Mouse (Mus musculus) erythroblast, embryonic 14.5 days (primary cell): ENCODE results near the gene Sertad4. TPM values are rescaled to one million over a fixed set of nuclear protein-coding genes. Genes with fewer than 3 reads are reported as not detected.

Source experiments
- H3K27me3 ChIP-seq: 2 replicates; pipeline ENCODE4 v1.6.1; 2012; ENCODE audit warnings: inconsistent platforms; ENCODE audit not compliant: control insufficient read depth
- H3K36me3 ChIP-seq: 2 replicates; pipeline ENCODE4 v1.6.1; 2012; ENCODE audit warnings: mild to moderate bottlenecking, inconsistent platforms; ENCODE audit not compliant: control insufficient read depth
- H3K4me1 ChIP-seq: 2 replicates; pipeline ENCODE4 v1.6.1; 2012; ENCODE audit warnings: inconsistent platforms; ENCODE audit not compliant: control insufficient read depth
- H3K4me3 ChIP-seq: replicated peaks from 2 replicates; pipeline ENCODE3; 2012; ENCODE audit warnings: moderate library complexity, mild to moderate bottlenecking, inconsistent platforms
- H3K9me3 ChIP-seq: 2 replicates; pipeline ENCODE4 v1.6.1; 2012; ENCODE audit warnings: low read length, inconsistent platforms, mixed read lengths; ENCODE audit not compliant: control insufficient read depth
- GATA1 ChIP-seq: IDR thresholded peaks from 2 replicates; pipeline ENCODE4 v1.6.1; 2012; ENCODE audit warnings: low read length, inconsistent platforms, mixed read lengths
- TAL1 ChIP-seq: IDR thresholded peaks from 3 replicates; pipeline ENCODE4 v1.6.1; 2012; ENCODE audit warnings: low read length, inconsistent platforms, mixed read lengths
- polyA plus RNA-seq: library from polyadenylated mRNA; stranded (reverse); fragments of >175 nt; gene quantifications from 2 replicates; pipeline ENCODE4 v1.2.3, GENCODE M21; 2012

Sertad4 gene
- polyA plus RNA-seq, 1 experiment, result 0.19 TPM

- Histone ChIP-seq H3K4me1 (no peaks in the 10 kb centered on the region), H3K9me3 (no peaks in the 10 kb centered on the region), H3K27me3 (no peaks in the 10 kb centered on the region), H3K4me3 (no peak overlapping the region), H3K36me3 (no peaks in the 10 kb centered on the region)
- TF ChIP-seq TAL1 (no peak), GATA1 (no peak)
Observed at GRCm38 (mm10) chr1:192879086-192879580, 23.6 kb upstream of the Sertad4 start.

GRCm38 (mm10) chr1:192872841-192873240, 17.3 kb upstream of the Sertad4 start:
- no peaks in the 10 kb centered on the region for H3K9me3 ChIP-seq
- no peaks in the 10 kb centered on the region for H3K4me1 ChIP-seq
- H3K4me3 ChIP-seq, result no peak overlapping the region
- H3K36me3 ChIP-seq, result no peaks in the 10 kb centered on the region
- H3K27me3 ChIP-seq, result no peaks in the 10 kb centered on the region
- TF ChIP-seq GATA1 (no peak), TAL1 (no peak)

- TF ChIP-seq TAL1 (no peak), GATA1 (no peak)
- no peaks in the 10 kb centered on the region for H3K27me3 ChIP-seq
- H3K4me1 ChIP-seq, result no peaks in the 10 kb centered on the region
- H3K9me3 ChIP-seq, result no peaks in the 10 kb centered on the region
- no peak overlapping the region for H3K4me3 ChIP-seq
- no peaks in the 10 kb centered on the region for H3K36me3 ChIP-seq
Observed at GRCm38 (mm10) chr1:192869761-192870160, 14.2 kb upstream of the Sertad4 start.

GRCm38 (mm10) chr1:192864440-192864839, 8.9 kb upstream of the Sertad4 start:
- H3K36me3 ChIP-seq, result no peaks in the 10 kb centered on the region
- no peaks in the 10 kb centered on the region for H3K27me3 ChIP-seq
- no peak for TF ChIP-seq TAL1
- TF ChIP-seq GATA1, result no peak
- no peaks in the 10 kb centered on the region for H3K4me1 ChIP-seq
- H3K9me3 ChIP-seq, result no peaks in the 10 kb centered on the region
- H3K4me3 ChIP-seq, result no peak overlapping the region

GRCm38 (mm10) chr1:192861305-192861960, 5.9 kb upstream of the Sertad4 start:
- Histone ChIP-seq H3K27me3 (peaks cover 20% of the 10 kb centered on the region), H3K9me3 (no peaks in the 10 kb centered on the region), H3K4me3 (no peak overlapping the region), H3K4me1 (no peaks in the 10 kb centered on the region), H3K36me3 (no peaks in the 10 kb centered on the region)
- TF ChIP-seq GATA1 (no peak), TAL1 (no peak)

GRCm38 (mm10) chr1:192860273-192860672, 4.7 kb upstream of the Sertad4 start:
- H3K36me3 ChIP-seq, result no peaks in the 10 kb centered on the region
- H3K4me1 ChIP-seq, result no peaks in the 10 kb centered on the region
- peaks cover 31% of the 10 kb centered on the region for H3K27me3 ChIP-seq
- H3K9me3 ChIP-seq, result no peaks in the 10 kb centered on the region
- no peak overlapping the region for H3K4me3 ChIP-seq
- TF ChIP-seq GATA1 (no peak), TAL1 (no peak)

- TF ChIP-seq GATA1 (no peak), TAL1 (no peak)
- H3K4me1 ChIP-seq, result no peaks in the 10 kb centered on the region
- peaks cover 58% of the 10 kb centered on the region for H3K27me3 ChIP-seq
- no peaks in the 10 kb centered on the region for H3K9me3 ChIP-seq
- H3K4me3 ChIP-seq, result no peak overlapping the region
- no peaks in the 10 kb centered on the region for H3K36me3 ChIP-seq
Observed at GRCm38 (mm10) chr1:192857582-192857981, 2.0 kb upstream of the Sertad4 start.

GRCm38 (mm10) chr1:192856931-192857330, 1.4 kb upstream of the Sertad4 start:
- Histone ChIP-seq H3K27me3 (peaks cover 65% of the 10 kb centered on the region), H3K9me3 (no peaks in the 10 kb centered on the region), H3K4me3 (no peak overlapping the region), H3K36me3 (no peaks in the 10 kb centered on the region), H3K4me1 (no peaks in the 10 kb centered on the region)
- TF ChIP-seq TAL1 (no peak), GATA1 (no peak)

GRCm38 (mm10) chr1:192856411-192856810, 855 bp upstream of the Sertad4 start:
- H3K36me3 ChIP-seq, result no peaks in the 10 kb centered on the region
- H3K4me1 ChIP-seq, result no peaks in the 10 kb centered on the region
- TF ChIP-seq GATA1 (no peak), TAL1 (no peak)
- peaks cover 70% of the 10 kb centered on the region for H3K27me3 ChIP-seq
- H3K9me3 ChIP-seq, result no peaks in the 10 kb centered on the region
- no peak overlapping the region for H3K4me3 ChIP-seq
